In the genomic region with DNA sequence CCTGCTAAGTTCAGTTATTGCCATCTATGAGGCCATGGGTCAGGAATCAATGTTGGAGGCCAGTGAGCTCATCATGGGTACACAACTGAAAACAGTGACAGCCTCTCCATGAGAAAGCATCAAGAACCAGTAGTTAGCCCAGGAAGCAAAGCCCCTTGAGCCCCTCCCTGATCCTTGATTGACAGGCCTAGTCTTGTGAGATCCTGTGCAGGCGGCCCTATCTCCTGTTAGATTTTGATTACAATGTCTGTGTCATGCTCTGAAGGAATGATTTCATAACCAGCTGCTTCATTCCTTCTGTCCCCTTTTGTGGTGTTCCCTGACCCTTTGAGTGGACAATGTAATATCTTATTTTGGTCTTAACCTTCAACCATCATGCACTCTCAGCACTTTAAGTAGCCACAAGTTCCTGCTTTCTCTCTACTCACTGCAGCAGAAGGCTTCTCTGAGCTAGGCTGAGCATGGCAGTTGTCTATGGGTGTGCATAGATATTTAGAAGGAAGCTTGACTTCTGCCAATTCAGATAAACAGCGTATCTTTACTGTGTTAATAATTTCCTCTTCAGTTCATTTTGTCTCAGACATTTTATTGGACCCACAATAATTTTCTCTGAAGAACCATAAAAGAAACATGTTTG, we compare ENCODE assay signal across 35 mouse cellular contexts. TPM values are rescaled to one million over a fixed set of nuclear protein-coding genes. Genes with fewer than 3 reads are reported as not detected.
DNase-seq lines count a peak whose midpoint lies in the region; TF ChIP-seq lines count a peak whose summit lies in the region.
"Had no signal": no experiment of that assay in that cellular context is flagged by ENCODE, and none has a peak within 500 bp of the region (broad histone marks: within the 10 kb centered on the region; RNA-seq: fewer than 3 reads in every experiment).

No protein-coding gene starts in this region.

- H3K4me1 ChIP-seq in heart, adult 2 months (ENCODE audit: control insufficient read depth, insufficient read depth, low read length): no peaks in the 10 kb centered on the region
- H3K4me1 ChIP-seq in MEL (ENCODE audit: control insufficient read depth in 1 of 2, insufficient read depth in 2 of 2, low read length in 2 of 2): peaks cover 3 to 12% of the 10 kb centered on the region in 2 experiments
- H3K4me1 ChIP-seq in bone marrow macrophage, adult 2 months (ENCODE audit: control insufficient read depth, insufficient read depth, low read length): peaks cover 19% of the 10 kb centered on the region
- H3K4me1 ChIP-seq: embryonic facial prominence, embryonic 12.5 days; heart, embryonic 13.5 days; hindbrain, embryonic 12.5 days; intestine, embryonic 15.5 days; limb, embryonic 13.5 days; liver, embryonic 15.5 days; megakaryocyte, embryonic 14.5 days; midbrain, embryonic 13.5 days; neural tube, embryonic 13.5 days had no signal

- 63% methylated on average over 2 of the region's 2 CpGs for WGBS in heart, adult 2 months

- TF ChIP-seq CTCF in heart, adult 2 months (IDR thresholded peaks at IDR 0.05): no peak
- no peak for TF ChIP-seq CTCF in MEL (IDR thresholded peaks at IDR 0.05 in 2 of 3, conservative IDR thresholded peaks at IDR 0.05 in 1 of 3; ENCODE audit: control insufficient read depth in 1 of 3, insufficient read depth in 1 of 3, low read depth in 2 of 3, low read length in 3 of 3, poor library complexity in 1 of 3, severe bottlenecking in 1 of 3)
- no peak for TF ChIP-seq CTCF in bone marrow macrophage, adult 2 months (IDR thresholded peaks at IDR 0.05; ENCODE audit: low read depth, low read length)

- TF ChIP-seq POLR2A in heart, adult 2 months (IDR thresholded peaks at IDR 0.05; ENCODE audit: insufficient read depth, low read depth, low read length): no peak
- peak in 1 of 2 experiments; percentile 10; a peak in 1 of 4 replicates for TF ChIP-seq POLR2A in MEL (IDR thresholded peaks at IDR 0.05; ENCODE audit: control insufficient read depth in 1 of 2, insufficient read depth in 1 of 2, low read depth in 1 of 2, low read length in 2 of 2, poor library complexity in 1 of 2)
- no peak for TF ChIP-seq POLR2A in bone marrow macrophage, adult 2 months (IDR thresholded peaks at IDR 0.05; ENCODE audit: borderline replicate concordance, low read depth, low read length)

- H3K27me3 ChIP-seq in heart, adult 2 months (ENCODE audit: control insufficient read depth, insufficient read depth, low read length): no peaks in the 10 kb centered on the region
- H3K27me3 ChIP-seq in MEL (ENCODE audit: control insufficient read depth in 1 of 2, insufficient read depth in 2 of 2, low read length in 2 of 2): no peaks in the 10 kb centered on the region
- H3K27me3 ChIP-seq: embryonic facial prominence, embryonic 12.5 days; heart, embryonic 13.5 days; hindbrain, embryonic 12.5 days; intestine, embryonic 15.5 days; limb, embryonic 13.5 days; liver, embryonic 15.5 days; megakaryocyte, embryonic 14.5 days; midbrain, embryonic 13.5 days; neural tube, embryonic 13.5 days had no signal

- peak; percentile 36 for DNase-seq in heart, adult 8-10 months (ENCODE audit: low spot score)
- DNase-seq in heart, adult 2 months: no peak
- peak; percentile 1 for DNase-seq in kidney, adult 9 months
- DNase-seq in kidney, postnatal 4 days: no peak
- peak; percentile 89 for DNase-seq in MEL (ENCODE audit: low read depth, low spot score)
- DNase-seq in left cerebral cortex, postnatal 10 days (ENCODE audit: extremely low spot score in 1 of 2, low spot score in 2 of 2): no peak
- no peak for DNase-seq in cerebellum, postnatal 14 days
- DNase-seq: adrenal gland, adult 2 months; adrenal gland, postnatal 36 days; cerebellum, adult 9-10 months; embryo, embryonic 11 days; gastrocnemius, adult 2 months; gastrocnemius, postnatal 36 days; kidney, postnatal 36 days; lung, postnatal 36 days; right cerebral cortex, postnatal 4 days; thymus, adult 2 months; thymus, postnatal 4 days had no signal

- no peak overlapping the region for H3K9ac ChIP-seq in heart, adult 2 months (ENCODE audit: low read depth, low read length)
- 0 out of 2 replicates have a peak overlapping the region, but pooled peaks have one; percentile 18 for H3K9ac ChIP-seq in MEL (ENCODE audit: control insufficient read depth, low read depth, low read length, poor library complexity, severe bottlenecking)
- H3K9ac ChIP-seq: embryonic facial prominence, embryonic 12.5 days; heart, embryonic 13.5 days; hindbrain, embryonic 12.5 days; intestine, embryonic 15.5 days; limb, embryonic 13.5 days; liver, embryonic 15.5 days; midbrain, embryonic 13.5 days; neural tube, embryonic 13.5 days had no signal

- H3K4me3 ChIP-seq in heart, adult 2 months: no peak overlapping the region
- H3K4me3 ChIP-seq in MEL (ENCODE audit: control insufficient read depth in 1 of 2, insufficient read depth in 1 of 2, low read depth in 2 of 2, low read length in 2 of 2): peak overlapping the region in 1 of 2 experiments; percentile 13; a peak in 1 of 4 replicates
- H3K4me3 ChIP-seq in bone marrow macrophage, adult 2 months (ENCODE audit: insufficient read depth, low read length): no peak overlapping the region
- H3K4me3 ChIP-seq: embryonic facial prominence, embryonic 12.5 days; gastrocnemius, adult 2 months; heart, embryonic 13.5 days; hindbrain, embryonic 12.5 days; intestine, embryonic 15.5 days; limb, embryonic 13.5 days; liver, embryonic 15.5 days; megakaryocyte, embryonic 14.5 days; midbrain, embryonic 13.5 days; neural tube, embryonic 13.5 days had no signal

- no peaks in the 10 kb centered on the region for H3K9me3 ChIP-seq in MEL (replicated peaks; ENCODE audit: insufficient read depth, low read length)
- H3K9me3 ChIP-seq: embryonic facial prominence, embryonic 12.5 days; hindbrain, embryonic 12.5 days; intestine, embryonic 15.5 days; limb, embryonic 13.5 days; liver, embryonic 15.5 days; midbrain, embryonic 13.5 days; neural tube, embryonic 13.5 days had no signal

- no peaks in the 10 kb centered on the region for H3K79me2 ChIP-seq in heart, adult 2 months (replicated peaks; ENCODE audit: control insufficient read depth, insufficient read depth, low read length)
- no peaks in the 10 kb centered on the region for H3K79me2 ChIP-seq in MEL (ENCODE audit: control insufficient read depth, insufficient read depth, low read length, poor library complexity)

- no peak for TF ChIP-seq EP300 in heart, adult 2 months (IDR thresholded peaks at IDR 0.05; ENCODE audit: insufficient read depth, low read depth, low read length)
- TF ChIP-seq EP300 in MEL (IDR thresholded peaks at IDR 0.05; ENCODE audit: low read depth in 1 of 2, low read length in 2 of 2): peak; percentile 82 to 88

- intact Hi-C loops in heart, adult 2 months (cut with DNase I): no loop called here
- intact Hi-C loops in left cerebral cortex, postnatal 10 days (cut with DNase I): no loop called here

- no peaks in the 10 kb centered on the region for H3K36me3 ChIP-seq in heart, adult 2 months (ENCODE audit: control insufficient read depth, insufficient read depth, low read length)
- peaks cover 0 to 7% of the 10 kb centered on the region in 2 experiments; a peak in 2 of 4 replicates for H3K36me3 ChIP-seq in MEL (ENCODE audit: control insufficient read depth in 1 of 2, insufficient read depth in 2 of 2, low read length in 2 of 2)
- H3K36me3 ChIP-seq: embryonic facial prominence, embryonic 12.5 days; heart, embryonic 13.5 days; hindbrain, embryonic 12.5 days; intestine, embryonic 15.5 days; limb, embryonic 13.5 days; liver, embryonic 15.5 days; midbrain, embryonic 13.5 days; neural tube, embryonic 13.5 days had no signal

- no peak for TF ChIP-seq RAD21 in MEL (IDR thresholded peaks at IDR 0.05; ENCODE audit: low read depth, low read length)

- H3K27ac ChIP-seq in heart, adult 2 months: no peak overlapping the region
- peak overlapping the region; percentile 90 for H3K27ac ChIP-seq in MEL (ENCODE audit: control insufficient read depth, low read depth, low read length)
- H3K27ac ChIP-seq in bone marrow macrophage, adult 2 months (ENCODE audit: insufficient read depth, low read depth, low read length): peak overlapping the region; percentile 93
- H3K27ac ChIP-seq: embryonic facial prominence, embryonic 12.5 days; gastrocnemius, adult 2 months; heart, embryonic 13.5 days; hindbrain, embryonic 12.5 days; hindbrain, postnatal 0 days; intestine, embryonic 15.5 days; limb, embryonic 13.5 days; liver, embryonic 15.5 days; midbrain, embryonic 13.5 days; neural tube, embryonic 13.5 days had no signal

TF ChIP-seq in MEL, 35 proteins besides CTCF, POLR2A, EP300 and RAD21 (continues in another document):
- TF ChIP-seq HCFC1 (IDR thresholded peaks at IDR 0.05; ENCODE audit: low read depth, low read length) (no peak), ZNF384 (IDR thresholded peaks at IDR 0.05; ENCODE audit: low read depth, low read length) (no peak), ETS1 (IDR thresholded peaks at IDR 0.05; ENCODE audit: low read depth, low read length) (peak; percentile 64), GABPA (IDR thresholded peaks at IDR 0.05; ENCODE audit: low read depth, low read length) (no peak), MAZ (IDR thresholded peaks at IDR 0.05; ENCODE audit: low read depth, low read length) (no peak), CHD1 (IDR thresholded peaks at IDR 0.05; ENCODE audit: low read depth, low read length) (no peak), TAL1 (IDR thresholded peaks at IDR 0.05; ENCODE audit: low read length) (peak; percentile 50), KAT2A (conservative IDR thresholded peaks at IDR 0.05; ENCODE audit: low read depth, low read length) (no peak), JUND (IDR thresholded peaks at IDR 0.05; ENCODE audit: low read depth, low read length) (no peak), BHLHE40 (IDR thresholded peaks at IDR 0.05; ENCODE audit: borderline replicate concordance, low read depth, low read length) (peak; percentile 52; the same call in 1 of the 2 replicates), ZMIZ1 (IDR thresholded peaks at IDR 0.05; ENCODE audit: low read depth, low read length) (no peak)

RNA-seq across cellular contexts. Expression of a gene that starts 35.2 kb away (rescaled TPM):
- total RNA-seq in heart, adult 8-10 months (2022): not detected
- not detected for total RNA-seq in heart, adult 2 months (2021)
- polyA plus RNA-seq in heart, adult 2 months (2012; rRNA removed): not detected in 2 replicates
- not detected in 2 replicates for total RNA-seq in MEL (2012; rRNA removed)
- polyA plus RNA-seq in MEL (2012; ENCODE audit: insufficient read depth in 1 of 2, insufficient read length in 2 of 2, low read depth in 1 of 2, low replicate concordance in 2 of 2, missing spikeins in 1 of 2): under 1 TPM in 1 of 2 experiments, not detected in 1; 0.03 TPM
- polyA plus RNA-seq in bone marrow macrophage, adult 2 months (2012; ENCODE audit: insufficient read depth, insufficient read length, missing spikeins): not detected in 2 replicates
- not detected for total RNA-seq in left cerebral cortex, postnatal 10 days (2021)
- total RNA-seq: adrenal gland, adult 2 months; adrenal gland, postnatal 36 days; gastrocnemius, adult 2 months; gastrocnemius, postnatal 36 days; heart, postnatal 10 days; hindbrain, postnatal 0 days; left cerebral cortex, postnatal 36 days had no signal
- polyA plus RNA-seq: adrenal gland, adult 2 months; embryonic facial prominence, embryonic 12.5 days; forebrain, embryonic 11.5 days; forebrain, embryonic 16.5 days; heart, embryonic 13.5 days; hindbrain, embryonic 12.5 days; kidney, embryonic 16.5 days; limb, embryonic 13.5 days; liver, embryonic 15.5 days; lung, embryonic 16.5 days; midbrain, embryonic 13.5 days; neural tube, embryonic 13.5 days had no signal

RNA-seq across cellular contexts. Expression of a gene that starts 48.0 kb away (rescaled TPM):
- not detected for total RNA-seq in heart, adult 8-10 months (2022)
- not detected for total RNA-seq in heart, adult 2 months (2021)
- 0.06 TPM in 1 of 2 replicates, not detected in the other for polyA plus RNA-seq in heart, adult 2 months (2012; rRNA removed)
- total RNA-seq in MEL (2012; rRNA removed): not detected in 2 replicates
- polyA plus RNA-seq in MEL (2012; ENCODE audit: insufficient read depth in 1 of 2, insufficient read length in 2 of 2, low read depth in 1 of 2, low replicate concordance in 2 of 2, missing spikeins in 1 of 2): under 1 TPM in 1 of 2 experiments, not detected in 1; 0.11 TPM
- polyA plus RNA-seq in bone marrow macrophage, adult 2 months (2012; ENCODE audit: insufficient read depth, insufficient read length, missing spikeins): not detected in 2 replicates
- total RNA-seq in left cerebral cortex, postnatal 10 days (2021): not detected
- total RNA-seq: adrenal gland, adult 2 months; adrenal gland, postnatal 36 days; gastrocnemius, adult 2 months; gastrocnemius, postnatal 36 days; heart, postnatal 10 days; hindbrain, postnatal 0 days; left cerebral cortex, postnatal 36 days had no signal
- polyA plus RNA-seq: adrenal gland, adult 2 months; embryonic facial prominence, embryonic 12.5 days; forebrain, embryonic 11.5 days; forebrain, embryonic 16.5 days; heart, embryonic 13.5 days; hindbrain, embryonic 12.5 days; hindbrain, postnatal 0 days; limb, embryonic 13.5 days; liver, embryonic 15.5 days; midbrain, embryonic 13.5 days; neural tube, embryonic 13.5 days had no signal

Comparison
In these comparisons a context has a peak if more than half of its experiments do, and no peak if none do; other contexts are left out.
1. DNase-seq: peak in heart, adult 8-10 months (single experiment), kidney, adult 9 months (single experiment) and MEL (single experiment); none in heart, adult 2 months (0 of 2), kidney, postnatal 4 days (0 of 2), left cerebral cortex, postnatal 10 days (0 of 2) and cerebellum, postnatal 14 days (0 of 2).